29 mouse cellular contexts compared by ENCODE assay signal in genomic region chr1:82791105-82791504, GRCm38 (mm10). TPM values are rescaled to one million over a fixed set of nuclear protein-coding genes. Genes with fewer than 3 reads are reported as not detected.
DNase-seq lines count a peak whose midpoint lies in the region; ATAC-seq lines count a peak whose summit lies in the region.
"Had no signal": no experiment of that assay in that cellular context is flagged by ENCODE, and none has a peak within 500 bp of the region (broad histone marks: within the 10 kb centered on the region; RNA-seq: fewer than 3 reads in every experiment).

No protein-coding gene starts in this region.

- no peak overlapping the region for H3K9ac ChIP-seq in forebrain, embryonic 14.5 days (ENCODE audit: low read length)
- no peak overlapping the region for H3K9ac ChIP-seq in midbrain, embryonic 16.5 days (ENCODE audit: low read depth, low read length)
- no peak overlapping the region for H3K9ac ChIP-seq in hindbrain, embryonic 13.5 days
- H3K9ac ChIP-seq: embryonic facial prominence, embryonic 15.5 days; limb, embryonic 12.5 days; liver, postnatal 0 days; neural tube, embryonic 15.5 days had no signal

- 72% methylated on average over 11 of the region's 11 CpGs for WGBS in forebrain, embryonic 14.5 days
- WGBS in forebrain, embryonic 10.5 days: 89% methylated on average over 11 of the region's 11 CpGs
- 83% methylated on average over 11 of the region's 11 CpGs for WGBS in midbrain, embryonic 10.5 days
- WGBS in midbrain, embryonic 16.5 days: 45% methylated on average over 11 of the region's 11 CpGs
- WGBS in hindbrain, embryonic 13.5 days: 79% methylated on average over 11 of the region's 11 CpGs

- no peaks in the 10 kb centered on the region for H3K9me3 ChIP-seq in forebrain, embryonic 14.5 days (replicated peaks; ENCODE audit: control insufficient read depth, low read length)
- no peaks in the 10 kb centered on the region for H3K9me3 ChIP-seq in forebrain, embryonic 10.5 days
- no peaks in the 10 kb centered on the region for H3K9me3 ChIP-seq in midbrain, embryonic 10.5 days (replicated peaks)
- no peaks in the 10 kb centered on the region for H3K9me3 ChIP-seq in midbrain, embryonic 16.5 days (replicated peaks; ENCODE audit: control insufficient read depth, low read length, poor library complexity, severe bottlenecking)
- H3K9me3 ChIP-seq in hindbrain, embryonic 13.5 days: no peaks in the 10 kb centered on the region
- H3K9me3 ChIP-seq: embryonic facial prominence, embryonic 15.5 days; limb, embryonic 12.5 days; neural tube, embryonic 15.5 days had no signal

- H3K4me2 ChIP-seq in forebrain, embryonic 14.5 days (ENCODE audit: low read length): no peak overlapping the region
- H3K4me2 ChIP-seq in midbrain, embryonic 16.5 days (ENCODE audit: low read length): no peak overlapping the region
- H3K4me2 ChIP-seq in hindbrain, embryonic 13.5 days: no peak overlapping the region
- H3K4me2 ChIP-seq: embryonic facial prominence, embryonic 15.5 days; heart, embryonic 11.5 days; limb, embryonic 12.5 days; liver, embryonic 11.5 days; neural tube, embryonic 15.5 days had no signal

- no peak overlapping the region for H3K4me3 ChIP-seq in forebrain, embryonic 14.5 days (ENCODE audit: low read depth, low read length)
- no peak overlapping the region for H3K4me3 ChIP-seq in forebrain, embryonic 10.5 days
- H3K4me3 ChIP-seq in midbrain, embryonic 10.5 days: no peak overlapping the region
- H3K4me3 ChIP-seq in midbrain, embryonic 16.5 days (ENCODE audit: low read depth, low read length): no peak overlapping the region
- H3K4me3 ChIP-seq in hindbrain, embryonic 13.5 days: no peak overlapping the region
- H3K4me3 ChIP-seq: embryonic facial prominence, embryonic 15.5 days; layer of hippocampus, adult 2 months; limb, embryonic 12.5 days; neural tube, embryonic 15.5 days had no signal

- H3K4me1 ChIP-seq in forebrain, embryonic 14.5 days (ENCODE audit: control insufficient read depth, insufficient read depth, low read length): no peaks in the 10 kb centered on the region
- H3K4me1 ChIP-seq in forebrain, embryonic 10.5 days: no peaks in the 10 kb centered on the region
- no peaks in the 10 kb centered on the region; the same call in 1 of the 2 replicates for H3K4me1 ChIP-seq in midbrain, embryonic 10.5 days
- H3K4me1 ChIP-seq in midbrain, embryonic 16.5 days (ENCODE audit: control insufficient read depth, insufficient read depth, low read length): no peaks in the 10 kb centered on the region
- H3K4me1 ChIP-seq in hindbrain, embryonic 13.5 days (replicated peaks): peaks cover 3% of the 10 kb centered on the region; the same call in 1 of the 2 replicates
- H3K4me1 ChIP-seq: limb, embryonic 12.5 days had no signal

- no peaks in the 10 kb centered on the region for H3K36me3 ChIP-seq in forebrain, embryonic 14.5 days (ENCODE audit: control insufficient read depth, insufficient read depth, low read length)
- no peaks in the 10 kb centered on the region for H3K36me3 ChIP-seq in forebrain, embryonic 10.5 days (replicated peaks)
- H3K36me3 ChIP-seq in midbrain, embryonic 10.5 days: no peaks in the 10 kb centered on the region
- no peaks in the 10 kb centered on the region for H3K36me3 ChIP-seq in midbrain, embryonic 16.5 days (ENCODE audit: control insufficient read depth, insufficient read depth, low read length)
- no peaks in the 10 kb centered on the region for H3K36me3 ChIP-seq in hindbrain, embryonic 13.5 days
- H3K36me3 ChIP-seq: embryonic facial prominence, embryonic 15.5 days; limb, embryonic 12.5 days; neural tube, embryonic 15.5 days had no signal

- no peaks in the 10 kb centered on the region for H3K27me3 ChIP-seq in forebrain, embryonic 14.5 days (replicated peaks; ENCODE audit: control insufficient read depth, insufficient read depth, low read length)
- no peaks in the 10 kb centered on the region for H3K27me3 ChIP-seq in forebrain, embryonic 10.5 days (ENCODE audit: poor library complexity, severe bottlenecking)
- H3K27me3 ChIP-seq in midbrain, embryonic 10.5 days (ENCODE audit: low read depth, poor library complexity, severe bottlenecking): no peaks in the 10 kb centered on the region
- H3K27me3 ChIP-seq in midbrain, embryonic 16.5 days (ENCODE audit: control insufficient read depth, insufficient read depth, low read depth, low read length): no peaks in the 10 kb centered on the region
- H3K27me3 ChIP-seq in hindbrain, embryonic 13.5 days: no peaks in the 10 kb centered on the region
- H3K27me3 ChIP-seq: embryonic facial prominence, embryonic 15.5 days; limb, embryonic 12.5 days; neural tube, embryonic 15.5 days had no signal

- H3K27ac ChIP-seq in forebrain, embryonic 14.5 days (ENCODE audit: low read depth, low read length): 0 out of 2 replicates have a peak overlapping the region, but pooled peaks have one; percentile 52
- no peak overlapping the region for H3K27ac ChIP-seq in forebrain, embryonic 10.5 days
- no peak overlapping the region for H3K27ac ChIP-seq in midbrain, embryonic 10.5 days (replicated peaks)
- H3K27ac ChIP-seq in midbrain, embryonic 16.5 days (ENCODE audit: low read length): no peak overlapping the region
- H3K27ac ChIP-seq in hindbrain, embryonic 13.5 days: no peak overlapping the region
- H3K27ac ChIP-seq: embryonic facial prominence, embryonic 15.5 days; layer of hippocampus, adult 2 months; limb, embryonic 12.5 days; macrophage; neural tube, embryonic 15.5 days; stomach, postnatal 0 days had no signal

- DNase-seq in forebrain, embryonic 14.5 days (ENCODE audit: low spot score): peak; percentile 72
- no peak for DNase-seq in forebrain, embryonic 10.5 days (ENCODE audit: extremely low spot score, low spot score)
- peak; percentile 67 for DNase-seq in brain, embryonic 18.5 days (ENCODE audit: low read depth, low spot score)
- DNase-seq in midbrain, embryonic 10.5 days (ENCODE audit: low spot score): peak; percentile 15
- DNase-seq: adrenal gland, adult 8-10 months; B cell, adult 2 months; cerebellum, postnatal 36 days; embryo, embryonic 11 days; gastrocnemius, postnatal 10 days; heart, adult 11 months; kidney, postnatal 25 days; liver, postnatal 0 days; thymus, adult 2 months had no signal

- ATAC-seq in forebrain, embryonic 14.5 days: peak; percentile 55; the same call in 1 of the 2 replicates
- peak; percentile 81 for ATAC-seq in midbrain, embryonic 16.5 days
- ATAC-seq in cerebellum, adult (ENCODE audit: insufficient number of reproducible peaks, low FRiP score, low TSS enrichment): no peak
- ATAC-seq in hindbrain, embryonic 13.5 days (ENCODE audit: low FRiP score): no peak
- ATAC-seq: intestine, postnatal 0 days; liver, postnatal 0 days; lung, postnatal 0 days had no signal

RNA-seq across cellular contexts. Expression of gene Gm47791, which starts 20.1 kb away (rescaled TPM):
- not detected in 2 replicates for polyA plus RNA-seq in forebrain, embryonic 14.5 days (2014; fragmentation: Nextera tagmentation; extraction: Ambion mirVana)
- not detected in 2 replicates for polyA plus RNA-seq in forebrain, embryonic 10.5 days (2016; fragmentation: Nextera tagmentation; extraction: Ambion mirVana)
- not detected in 2 replicates for polyA plus RNA-seq in midbrain, embryonic 10.5 days (2016; fragmentation: Nextera tagmentation; extraction: Ambion mirVana)
- not detected in 2 replicates for polyA plus RNA-seq in midbrain, embryonic 16.5 days (2015; fragmentation: Nextera tagmentation; extraction: Ambion mirVana)
- not detected in 2 replicates for polyA plus RNA-seq in hindbrain, embryonic 13.5 days (2015; fragmentation: Nextera tagmentation; extraction: Ambion mirVana)
- polyA plus RNA-seq: heart, embryonic 11.5 days; heart, postnatal 0 days; intestine, postnatal 0 days; kidney, embryonic 14.5 days; limb, embryonic 12.5 days; liver, embryonic 11.5 days; liver, postnatal 0 days; lung, postnatal 0 days; macrophage; neural tube, embryonic 15.5 days; stomach, postnatal 0 days; thymus, adult 2 months; urinary bladder, adult 2 months had no signal

RNA-seq across cellular contexts. Expression of gene Tm4sf20, which starts 22.8 kb away (rescaled TPM):
- not detected in 2 replicates for polyA plus RNA-seq in forebrain, embryonic 14.5 days (2014; fragmentation: Nextera tagmentation; extraction: Ambion mirVana)
- not detected in 2 replicates for polyA plus RNA-seq in forebrain, embryonic 10.5 days (2016; fragmentation: Nextera tagmentation; extraction: Ambion mirVana)
- not detected in 2 replicates for polyA plus RNA-seq in midbrain, embryonic 10.5 days (2016; fragmentation: Nextera tagmentation; extraction: Ambion mirVana)
- 0.11 TPM in 1 of 2 replicates, not detected in the other for polyA plus RNA-seq in midbrain, embryonic 16.5 days (2015; fragmentation: Nextera tagmentation; extraction: Ambion mirVana)
- not detected in 2 replicates for polyA plus RNA-seq in hindbrain, embryonic 13.5 days (2015; fragmentation: Nextera tagmentation; extraction: Ambion mirVana)
- polyA plus RNA-seq: heart, postnatal 0 days; liver, embryonic 11.5 days; liver, postnatal 0 days; macrophage; neural tube, embryonic 15.5 days had no signal

RNA-seq across cellular contexts. Expression of gene Agfg1, which starts 48.2 kb away (rescaled TPM):
- 40.4 and 42.3 TPM in 2 replicates for polyA plus RNA-seq in forebrain, embryonic 14.5 days (2014; fragmentation: Nextera tagmentation; extraction: Ambion mirVana)
- polyA plus RNA-seq in forebrain, embryonic 10.5 days (2016; fragmentation: Nextera tagmentation; extraction: Ambion mirVana): 30.2 and 32.9 TPM in 2 replicates
- polyA plus RNA-seq in midbrain, embryonic 10.5 days (2016; fragmentation: Nextera tagmentation; extraction: Ambion mirVana): 32.0 and 33.5 TPM in 2 replicates
- 25.7 and 27.9 TPM in 2 replicates for polyA plus RNA-seq in midbrain, embryonic 16.5 days (2015; fragmentation: Nextera tagmentation; extraction: Ambion mirVana)
- polyA plus RNA-seq in hindbrain, embryonic 13.5 days (2015; fragmentation: Nextera tagmentation; extraction: Ambion mirVana): 28.7 and 32.6 TPM in 2 replicates

Comparison
In these comparisons a context has a peak if more than half of its experiments do, and no peak if none do; other contexts are left out.
1. ATAC-seq: peak in forebrain, embryonic 14.5 days (single experiment) and midbrain, embryonic 16.5 days (single experiment); none in cerebellum, adult (single experiment) and hindbrain, embryonic 13.5 days (single experiment).